Comparison of ENCODE assay signal across 9 mouse cellular contexts in genomic region chr14:54650621-54651454, GRCm38 (mm10). TPM values are rescaled to one million over a fixed set of nuclear protein-coding genes. Genes with fewer than 3 reads are reported as not detected.
A peak's percentile ranks its signal among the peaks of the same experiment; 100 is the strongest.
DNase-seq lines count a peak whose midpoint lies in the region; ATAC-seq and TF ChIP-seq lines count a peak whose summit lies in the region.
"Had no signal": no experiment of that assay in that cellular context is flagged by ENCODE, and none has a peak within 500 bp of the region (broad histone marks: within the 10 kb centered on the region; RNA-seq: fewer than 3 reads in every experiment).

No protein-coding gene starts in this region.

- no peaks in the 10 kb centered on the region for H3K9me3 ChIP-seq in E14TG2a.4 (ENCODE audit: low read length)
- H3K9me3 ChIP-seq in liver, embryonic 15.5 days (replicated peaks) = no peaks in the 10 kb centered on the region
- no peaks in the 10 kb centered on the region for H3K9me3 ChIP-seq in neural tube, embryonic 12.5 days
- H3K9me3 ChIP-seq in stomach, embryonic 16.5 days (replicated peaks; ENCODE audit: control insufficient read depth, low read length) = no peaks in the 10 kb centered on the region

- peaks cover 78% of the 10 kb centered on the region for H3K4me1 ChIP-seq in E14TG2a.4 (replicated peaks; ENCODE audit: low read depth, low read length)
- peaks cover 42% of the 10 kb centered on the region for H3K4me1 ChIP-seq in liver, embryonic 15.5 days (replicated peaks)
- peaks cover 34% of the 10 kb centered on the region for H3K4me1 ChIP-seq in neural tube, embryonic 12.5 days
- peaks cover 6% of the 10 kb centered on the region; the same call in 1 of the 2 replicates for H3K4me1 ChIP-seq in stomach, embryonic 16.5 days (ENCODE audit: control insufficient read depth, insufficient read depth, low read length)

- peak; percentile 95 for TF ChIP-seq CTCF in E14TG2a.4 (conservative IDR thresholded peaks at IDR 0.05; ENCODE audit: low read length)

- H3K27ac ChIP-seq in liver, embryonic 15.5 days (replicated peaks) = 0 out of 2 replicates have a peak overlapping the region, but pooled peaks have one; percentile 81
- H3K27ac ChIP-seq in neural tube, embryonic 12.5 days = no peak overlapping the region
- H3K27ac ChIP-seq in stomach, embryonic 16.5 days (ENCODE audit: low read length) = no peak overlapping the region

- intact Hi-C loops in heart, postnatal 10 days (cut with DNase I) = loop anchor here (1.0 to 5.0 kb wide), 2 partner anchors 36 to 50 kb away; partner anchors contain the start of genes 1700123O20Rik and Acin1

- H3K4me2 ChIP-seq in liver, embryonic 15.5 days = no peak overlapping the region
- peak overlapping the region; percentile 81; the same call in 1 of the 2 replicates for H3K4me2 ChIP-seq in neural tube, embryonic 12.5 days (replicated peaks)
- no peak overlapping the region for H3K4me2 ChIP-seq in stomach, embryonic 16.5 days (ENCODE audit: low read depth, low read length)

- no peak overlapping the region for H3K9ac ChIP-seq in liver, embryonic 15.5 days
- 0 out of 2 replicates have a peak overlapping the region, but pooled peaks have one; percentile 30 for H3K9ac ChIP-seq in neural tube, embryonic 12.5 days
- no peak overlapping the region for H3K9ac ChIP-seq in stomach, embryonic 16.5 days (ENCODE audit: low read length)

- no peaks in the 10 kb centered on the region for H3K27me3 ChIP-seq in E14TG2a.4 (ENCODE audit: insufficient read depth, low read length)
- H3K27me3 ChIP-seq in liver, embryonic 15.5 days = no peaks in the 10 kb centered on the region
- H3K27me3 ChIP-seq in neural tube, embryonic 12.5 days (replicated peaks) = no peaks in the 10 kb centered on the region
- no peaks in the 10 kb centered on the region for H3K27me3 ChIP-seq in stomach, embryonic 16.5 days (ENCODE audit: control insufficient read depth, insufficient read depth, low read length)

- H3K36me3 ChIP-seq in E14TG2a.4 (ENCODE audit: insufficient read depth, low read length) = peaks cover 77% of the 10 kb centered on the region
- H3K36me3 ChIP-seq in liver, embryonic 15.5 days (replicated peaks) = peaks cover 81% of the 10 kb centered on the region
- peaks cover 64% of the 10 kb centered on the region for H3K36me3 ChIP-seq in neural tube, embryonic 12.5 days
- peaks cover 32% of the 10 kb centered on the region for H3K36me3 ChIP-seq in stomach, embryonic 16.5 days (ENCODE audit: control insufficient read depth, insufficient read depth, low read length)

- WGBS in liver, embryonic 15.5 days (ENCODE audit: insufficient replicate concordance) = 50% methylated on average over 23 of the region's 23 CpGs
- WGBS in neural tube, embryonic 12.5 days = 69% methylated on average over 23 of the region's 23 CpGs
- WGBS in stomach, embryonic 16.5 days = 59% methylated on average over 23 of the region's 23 CpGs

- ATAC-seq in liver, embryonic 15.5 days (ENCODE audit: insufficient read depth) = peak; percentile 43
- peak; percentile 35 for ATAC-seq in neural tube, embryonic 12.5 days (ENCODE audit: low FRiP score, low read depth)
- ATAC-seq in stomach, embryonic 16.5 days (ENCODE audit: insufficient read depth, low FRiP score) = peak; percentile 54; the same call in 1 of the 2 replicates

- H3K4me3 ChIP-seq in E14TG2a.4 (replicated peaks; ENCODE audit: low read length) = 0 out of 2 replicates have a peak overlapping the region, but pooled peaks have one; percentile 17
- H3K4me3 ChIP-seq in liver, embryonic 15.5 days (replicated peaks) = no peak overlapping the region
- H3K4me3 ChIP-seq in neural tube, embryonic 12.5 days = no peak overlapping the region
- no peak overlapping the region for H3K4me3 ChIP-seq in stomach, embryonic 16.5 days (replicated peaks; ENCODE audit: low read length)

- DNase-seq in c-Kit-negative CD71-positive TER-119-positive erythroid progenitor cells, embryonic 14.5 days (ENCODE audit: low read depth, low spot score) = peak; percentile 89
- peak; percentile 73 for DNase-seq in fibroblast of lung, adult 2 months (ENCODE audit: low read depth)
- peak; percentile 89 to 92 for DNase-seq in heart, postnatal 10 days
- peak; percentile 86 to 92 for DNase-seq in kidney, postnatal 36 days

RNA-seq across cellular contexts. Expression of gene Cdh24, which starts 9.7 kb away (rescaled TPM):
- total RNA-seq in heart, postnatal 10 days (2021) = 1 to 10 TPM; 1.3 TPM
- polyA plus RNA-seq in liver, embryonic 15.5 days (2015; fragmentation: Nextera tagmentation; extraction: Ambion mirVana) = 0.16 and 0.35 TPM in 2 replicates
- polyA plus RNA-seq in neural tube, embryonic 12.5 days (2016; fragmentation: Nextera tagmentation; extraction: Ambion mirVana) = 9.5 and 10.0 TPM in 2 replicates
- polyA plus RNA-seq in stomach, embryonic 16.5 days (2015; fragmentation: Nextera tagmentation; extraction: Ambion mirVana) = 1.6 and 2.2 TPM in 2 replicates

RNA-seq across cellular contexts. Expression of gene Gm17606, which starts 10.1 kb away (rescaled TPM):
- not detected for total RNA-seq in heart, postnatal 10 days (2021)
- not detected in 2 replicates for polyA plus RNA-seq in liver, embryonic 15.5 days (2015; fragmentation: Nextera tagmentation; extraction: Ambion mirVana)
- not detected in 2 replicates for polyA plus RNA-seq in neural tube, embryonic 12.5 days (2016; fragmentation: Nextera tagmentation; extraction: Ambion mirVana)
- not detected in 2 replicates for polyA plus RNA-seq in stomach, embryonic 16.5 days (2015; fragmentation: Nextera tagmentation; extraction: Ambion mirVana)
- total RNA-seq: layer of hippocampus, postnatal 25 days had no signal

RNA-seq across cellular contexts. Expression of gene Psmb11, which starts 29.6 kb away (rescaled TPM):
- not detected for total RNA-seq in heart, postnatal 10 days (2021)
- polyA plus RNA-seq in liver, embryonic 15.5 days (2015; fragmentation: Nextera tagmentation; extraction: Ambion mirVana) = not detected in 2 replicates
- not detected in 2 replicates for polyA plus RNA-seq in neural tube, embryonic 12.5 days (2016; fragmentation: Nextera tagmentation; extraction: Ambion mirVana)
- polyA plus RNA-seq in stomach, embryonic 16.5 days (2015; fragmentation: Nextera tagmentation; extraction: Ambion mirVana) = not detected in 2 replicates

RNA-seq across cellular contexts. Expression of gene Psmb5, which starts 33.0 kb away (rescaled TPM):
- total RNA-seq in heart, postnatal 10 days (2021) = 100 to 1,000 TPM; 206 to 207 TPM
- 204 and 211 TPM in 2 replicates for polyA plus RNA-seq in liver, embryonic 15.5 days (2015; fragmentation: Nextera tagmentation; extraction: Ambion mirVana)
- polyA plus RNA-seq in neural tube, embryonic 12.5 days (2016; fragmentation: Nextera tagmentation; extraction: Ambion mirVana) = 404 and 429 TPM in 2 replicates
- 346 and 368 TPM in 2 replicates for polyA plus RNA-seq in stomach, embryonic 16.5 days (2015; fragmentation: Nextera tagmentation; extraction: Ambion mirVana)

RNA-seq across cellular contexts. Expression of gene 1700123O20Rik, which starts 35.2 kb away (rescaled TPM):
- 10 to 100 TPM; 19.8 to 21.9 TPM for total RNA-seq in heart, postnatal 10 days (2021)
- polyA plus RNA-seq in liver, embryonic 15.5 days (2015; fragmentation: Nextera tagmentation; extraction: Ambion mirVana) = 39.3 and 39.5 TPM in 2 replicates
- polyA plus RNA-seq in neural tube, embryonic 12.5 days (2016; fragmentation: Nextera tagmentation; extraction: Ambion mirVana) = 92.0 and 93.3 TPM in 2 replicates
- 68.3 and 76.6 TPM in 2 replicates for polyA plus RNA-seq in stomach, embryonic 16.5 days (2015; fragmentation: Nextera tagmentation; extraction: Ambion mirVana)
